16 mouse cellular contexts compared by ENCODE assay signal in the genomic region with DNA sequence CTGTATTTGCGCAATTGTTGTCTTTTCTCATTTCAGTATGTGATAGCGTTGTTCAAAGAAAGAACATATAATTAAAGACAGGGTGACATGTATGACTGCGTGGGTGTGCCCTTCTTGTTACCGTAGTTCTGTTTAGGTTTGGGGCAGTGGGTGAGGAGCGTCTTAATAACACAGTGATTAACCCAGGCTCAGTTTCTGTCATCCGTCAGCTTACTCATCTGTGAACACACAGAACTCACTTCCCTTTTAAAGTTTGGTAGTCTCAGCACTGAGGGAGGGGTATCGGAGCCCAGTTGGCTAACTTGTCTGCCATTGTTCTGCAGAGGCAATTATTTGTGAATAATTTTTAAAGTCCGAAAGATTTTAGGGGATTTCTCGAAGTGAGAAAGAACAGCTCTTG. TPM values are rescaled to one million over a fixed set of nuclear protein-coding genes. Genes with fewer than 3 reads are reported as not detected.
"Had no signal": no experiment of that assay in that cellular context is flagged by ENCODE, and none has a peak within 500 bp of the region (broad histone marks: within the 10 kb centered on the region; RNA-seq: fewer than 3 reads in every experiment).

No protein-coding gene starts in this region.

- DNase-seq: kidney, postnatal 14 days; lung, embryonic 14.5 days; lung, postnatal 10 days; lung, postnatal 4 days; thymus, adult 2 months; thymus, postnatal 36 days had no signal

- H3K4me3 ChIP-seq: left cerebral cortex, adult 2 months; limb, embryonic 15.5 days; liver, embryonic 12.5 days; megakaryocyte, embryonic 14.5 days; midbrain, embryonic 15.5 days; neural tube, embryonic 12.5 days; stomach, embryonic 15.5 days had no signal

- ATAC-seq: liver, embryonic 12.5 days; midbrain, embryonic 15.5 days had no signal

- H3K36me3 ChIP-seq: limb, embryonic 15.5 days; liver, embryonic 12.5 days; midbrain, embryonic 15.5 days; neural tube, embryonic 12.5 days; stomach, embryonic 15.5 days had no signal

- H3K4me1 ChIP-seq: midbrain, embryonic 15.5 days; neural tube, embryonic 12.5 days; stomach, embryonic 15.5 days had no signal

- H3K27ac ChIP-seq: left cerebral cortex, adult 2 months; limb, embryonic 15.5 days; liver, embryonic 12.5 days; midbrain, embryonic 15.5 days; neural tube, embryonic 12.5 days; stomach, embryonic 15.5 days had no signal

- H3K9me3 ChIP-seq: limb, embryonic 15.5 days; liver, embryonic 12.5 days; megakaryocyte, embryonic 14.5 days; midbrain, embryonic 15.5 days; neural tube, embryonic 12.5 days; stomach, embryonic 15.5 days had no signal

- H3K9ac ChIP-seq: limb, embryonic 15.5 days; liver, embryonic 12.5 days; lung, embryonic 14.5 days; midbrain, embryonic 15.5 days; neural tube, embryonic 12.5 days; stomach, embryonic 15.5 days had no signal

- H3K27me3 ChIP-seq: limb, embryonic 15.5 days; megakaryocyte, embryonic 14.5 days; midbrain, embryonic 15.5 days; neural tube, embryonic 12.5 days; stomach, embryonic 15.5 days had no signal

- H3K4me2 ChIP-seq: limb, embryonic 15.5 days; liver, embryonic 12.5 days; lung, embryonic 14.5 days; midbrain, embryonic 11.5 days; midbrain, embryonic 15.5 days; neural tube, embryonic 12.5 days; stomach, embryonic 15.5 days had no signal

RNA-seq across cellular contexts. Expression of a gene that starts 20.4 kb away (rescaled TPM):
- total RNA-seq: monocyte, adult 5-6 weeks; neutrophil, adult 5-6 weeks had no signal
